Mouse (Mus musculus): Measurements from ENCODE around the gene Nfam1. TPM values are rescaled to one million over a fixed set of nuclear protein-coding genes. Genes with fewer than 3 reads are reported as not detected.

Gene Nfam1
- total and polyA plus RNA-seq, 3 experiments, result 7.4 to 10.5 TPM; not detected in 1

DNA sequence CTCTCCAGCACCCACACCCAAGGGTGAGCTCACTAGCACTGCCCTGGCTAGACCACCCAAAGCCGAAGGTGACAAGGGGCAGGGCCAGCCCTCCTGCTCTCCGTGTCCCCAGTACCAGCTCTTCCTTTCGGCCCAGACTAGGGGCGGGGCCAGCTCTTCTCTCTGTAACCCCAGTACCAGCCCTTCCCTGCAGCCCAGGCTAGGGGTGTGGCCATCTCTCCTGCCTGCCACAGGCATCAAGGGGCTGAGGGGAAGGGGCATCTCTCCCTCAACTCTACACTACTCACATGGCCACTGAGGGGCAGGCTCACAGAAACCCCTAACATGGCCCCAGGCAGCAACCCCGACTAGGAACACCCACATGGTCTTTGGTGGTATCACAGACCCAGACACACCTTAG lies 28.6 kb upstream of the Nfam1 start:
- H3K4me1 ChIP-seq (ENCODE audit: control insufficient read depth in 1 of 2, insufficient read depth in 2 of 2, low read length in 2 of 2), result peaks cover 2 to 12% of the 10 kb centered on the region in 2 experiments; a peak in 3 of 4 replicates
- H3K9ac ChIP-seq (ENCODE audit: control insufficient read depth, low read depth, low read length, poor library complexity, severe bottlenecking), result no peak overlapping the region
- H3K9me3 ChIP-seq (replicated peaks; ENCODE audit: insufficient read depth, low read length), result no peaks in the 10 kb centered on the region
- peaks cover 0 to 9% of the 10 kb centered on the region in 2 experiments; a peak in 2 of 4 replicates for H3K36me3 ChIP-seq (ENCODE audit: control insufficient read depth in 1 of 2, insufficient read depth in 2 of 2, low read length in 2 of 2)
- H3K79me2 ChIP-seq (ENCODE audit: control insufficient read depth, insufficient read depth, low read length, poor library complexity), result no peaks in the 10 kb centered on the region
- DNase-seq (ENCODE audit: low read depth, low spot score), result no peak
- TF ChIP-seq NRF1 (IDR thresholded peaks at IDR 0.05; ENCODE audit: insufficient read depth, low read depth, low read length, poor library complexity, severe bottlenecking) (no peak), EP300 (IDR thresholded peaks at IDR 0.05; ENCODE audit: low read depth in 1 of 2, low read length in 2 of 2) (no peak), RCOR1 (IDR thresholded peaks at IDR 0.05; ENCODE audit: low read depth, low read length) (no peak), MAX (IDR thresholded peaks at IDR 0.05; ENCODE audit: low read length) (no peak)
- H3K4me3 ChIP-seq (ENCODE audit: control insufficient read depth in 1 of 2, insufficient read depth in 1 of 2, low read depth in 2 of 2, low read length in 2 of 2), result no peak overlapping the region
- no peak overlapping the region for H3K27ac ChIP-seq (ENCODE audit: control insufficient read depth, low read depth, low read length)
- H3K27me3 ChIP-seq (ENCODE audit: control insufficient read depth in 1 of 2, insufficient read depth in 2 of 2, low read length in 2 of 2), result no peaks in the 10 kb centered on the region

DNA sequence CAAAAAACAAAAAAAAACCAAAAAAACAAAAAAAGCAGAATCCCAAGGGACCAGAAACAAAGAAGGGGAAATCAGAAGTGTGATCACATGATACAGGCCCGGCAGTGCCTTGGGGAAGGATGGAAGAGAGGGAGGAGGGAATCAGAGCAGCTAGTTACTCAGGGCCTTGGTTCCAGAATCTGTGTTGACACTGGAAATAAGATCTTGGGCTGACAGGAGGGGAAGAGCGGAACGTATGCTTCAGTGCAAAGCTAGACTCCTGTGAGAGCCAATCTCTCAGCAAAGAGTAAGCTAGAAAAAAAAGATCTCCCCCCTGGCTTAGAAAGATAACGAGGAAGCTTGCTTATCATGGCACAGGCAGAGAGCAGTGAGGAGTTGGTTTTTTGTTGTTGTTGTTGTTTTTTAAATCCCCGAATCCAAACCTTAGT lies 26.1 kb upstream of the Nfam1 start:
- Histone ChIP-seq H3K9me3 (replicated peaks; ENCODE audit: insufficient read depth, low read length) (no peaks in the 10 kb centered on the region), H3K4me1 (ENCODE audit: control insufficient read depth in 1 of 2, insufficient read depth in 2 of 2, low read length in 2 of 2) (peaks cover 2 to 16% of the 10 kb centered on the region in 2 experiments; a peak in 2 of 4 replicates), H3K9ac (ENCODE audit: control insufficient read depth, low read depth, low read length, poor library complexity, severe bottlenecking) (no peak overlapping the region), H3K27me3 (ENCODE audit: control insufficient read depth in 1 of 2, insufficient read depth in 2 of 2, low read length in 2 of 2) (no peaks in the 10 kb centered on the region; a peak in 1 of 4 replicates), H3K79me2 (ENCODE audit: control insufficient read depth, insufficient read depth, low read length, poor library complexity) (no peaks in the 10 kb centered on the region), H3K27ac (ENCODE audit: control insufficient read depth, low read depth, low read length) (no peak overlapping the region), H3K36me3 (ENCODE audit: control insufficient read depth in 1 of 2, insufficient read depth in 2 of 2, low read length in 2 of 2) (peaks cover 0 to 9% of the 10 kb centered on the region in 2 experiments; a peak in 2 of 4 replicates), H3K4me3 (ENCODE audit: control insufficient read depth in 1 of 2, insufficient read depth in 1 of 2, low read depth in 2 of 2, low read length in 2 of 2) (no peak overlapping the region)
- DNase-seq (ENCODE audit: low read depth, low spot score), result peak; percentile 70
- no peak for TF ChIP-seq NRF1 (IDR thresholded peaks at IDR 0.05; ENCODE audit: insufficient read depth, low read depth, low read length, poor library complexity, severe bottlenecking)
- peak; percentile 74 for TF ChIP-seq BHLHE40 (IDR thresholded peaks at IDR 0.05; ENCODE audit: borderline replicate concordance, low read depth, low read length)
- 0 out of 2 replicates have a peak, but pooled peaks have one; percentile 27 for TF ChIP-seq SIN3A (IDR thresholded peaks at IDR 0.05; ENCODE audit: low read length)
- TF ChIP-seq CHD1 (IDR thresholded peaks at IDR 0.05; ENCODE audit: low read depth, low read length), result no peak
- peak; percentile 94 for TF ChIP-seq RCOR1 (IDR thresholded peaks at IDR 0.05; ENCODE audit: low read depth, low read length)
- TF ChIP-seq HCFC1 (IDR thresholded peaks at IDR 0.05; ENCODE audit: low read depth, low read length), result no peak
- TF ChIP-seq MYC (IDR thresholded peaks at IDR 0.05; ENCODE audit: low read depth, low read length), result 0 out of 2 replicates have a peak, but pooled peaks have one; percentile 21
- TF ChIP-seq E2F4 (IDR thresholded peaks at IDR 0.05; ENCODE audit: borderline replicate concordance, low read depth, low read length), result no peak
- TF ChIP-seq ZNF384 (IDR thresholded peaks at IDR 0.05; ENCODE audit: low read depth, low read length), result peak; percentile 95
- peak; percentile 63 for TF ChIP-seq ETS1 (IDR thresholded peaks at IDR 0.05; ENCODE audit: low read depth, low read length)
- no peak for TF ChIP-seq MAX (IDR thresholded peaks at IDR 0.05; ENCODE audit: low read length)
- no peak for TF ChIP-seq TBP (IDR thresholded peaks at IDR 0.05; ENCODE audit: low read depth, low read length)
- peak; percentile 78 to 85 for TF ChIP-seq EP300 (IDR thresholded peaks at IDR 0.05; ENCODE audit: low read depth in 1 of 2, low read length in 2 of 2)
- TF ChIP-seq POLR2A (IDR thresholded peaks at IDR 0.05; ENCODE audit: control insufficient read depth in 1 of 2, insufficient read depth in 1 of 2, low read depth in 1 of 2, low read length in 2 of 2, poor library complexity in 1 of 2), result no peak
- TF ChIP-seq USF1 (IDR thresholded peaks at IDR 0.05; ENCODE audit: low read depth, low read length), result peak; percentile 45; the same call in 1 of the 2 replicates
- peak; percentile 72 for TF ChIP-seq TAL1 (IDR thresholded peaks at IDR 0.05; ENCODE audit: low read length)
- peak; percentile 93 for TF ChIP-seq GATA1 (IDR thresholded peaks at IDR 0.05; ENCODE audit: low read depth, low read length)
- no peak for TF ChIP-seq RAD21 (IDR thresholded peaks at IDR 0.05; ENCODE audit: low read depth, low read length)
- no peak for TF ChIP-seq ZKSCAN1 (IDR thresholded peaks at IDR 0.05; ENCODE audit: low read depth, low read length)
- TF ChIP-seq MAFK (IDR thresholded peaks at IDR 0.05; ENCODE audit: borderline replicate concordance, low read depth, low read length), result no peak
- TF ChIP-seq MAZ (IDR thresholded peaks at IDR 0.05; ENCODE audit: low read depth, low read length), result no peak
- TF ChIP-seq ELF1 (IDR thresholded peaks at IDR 0.05; ENCODE audit: low read depth, low read length), result no peak
- TF ChIP-seq TCF12 (IDR thresholded peaks at IDR 0.05; ENCODE audit: low read depth, low read length), result peak; percentile 93
- no peak for TF ChIP-seq MYB (IDR thresholded peaks at IDR 0.05; ENCODE audit: low read depth, low read length)
- no peak; the same call in 1 of the 2 replicates for TF ChIP-seq MXI1 (IDR thresholded peaks at IDR 0.05; ENCODE audit: low read depth, low read length)
- TF ChIP-seq GABPA (IDR thresholded peaks at IDR 0.05; ENCODE audit: low read depth, low read length), result no peak
